Mouse (Mus musculus) forebrain, embryonic 10.5 days (tissue): ENCODE measurements around the gene Dnase1l1. TPM values are rescaled to one million over a fixed set of nuclear protein-coding genes. Genes with fewer than 3 reads are reported as not detected.

ENCODE experiments used
- DNase-seq: peaks from one replicate; pipeline ENCODE4 v3.0.0-alpha.2; 2017; ENCODE audit warnings: low spot score; ENCODE audit errors: extremely low spot score
- H3K27ac ChIP-seq: fragments of 300-500 bp; sonication (generic); 2 replicates; pipeline ENCODE4 v1.5.1; 2016; ENCODE audit warnings: mild to moderate bottlenecking
- H3K27me3 ChIP-seq: fragments of 300-500 bp; sonication (generic); 2 replicates; pipeline ENCODE4 v1.6.1; 2016; ENCODE audit warnings: mild to moderate bottlenecking; ENCODE audit not compliant: poor library complexity, severe bottlenecking
- H3K36me3 ChIP-seq: fragments of 300-500 bp; sonication (generic); replicated peaks from 2 replicates; pipeline ENCODE4 v1.6.1; 2016; ENCODE audit warnings: mild to moderate bottlenecking, moderate library complexity
- H3K4me1 ChIP-seq: fragments of 300-500 bp; sonication (generic); 2 replicates; pipeline ENCODE4 v1.6.1; 2016
- H3K4me3 ChIP-seq: fragments of 300-500 bp; sonication (generic); 2 replicates; pipeline ENCODE4 v1.5.1; 2016; ENCODE audit warnings: mild to moderate bottlenecking, moderate library complexity
- H3K9me3 ChIP-seq: fragments of 300-500 bp; sonication (generic); 2 replicates; pipeline ENCODE4 v1.6.1; 2016; ENCODE audit warnings: mild to moderate bottlenecking, moderate library complexity
- WGBS: fragments of 180-500 bp; shearing (Covaris S2); methylation state at CpG from one replicate; pipeline ENCODE4 v1.1.7; 2016; 5-methylcytosine and 5-hydroxymethylcytosine counted together
- polyA plus RNA-seq: library from polyadenylated mRNA; unstranded; fragments of >200 nt; fragmentation: Nextera tagmentation; extraction: Ambion mirVana; gene quantifications from 2 replicates; pipeline ENCODE4 v1.2.1, GENCODE M21; 2016

Dnase1l1 gene
- polyA plus RNA-seq, 1 experiment from 2014 or later = 5.1 TPM

DNA sequence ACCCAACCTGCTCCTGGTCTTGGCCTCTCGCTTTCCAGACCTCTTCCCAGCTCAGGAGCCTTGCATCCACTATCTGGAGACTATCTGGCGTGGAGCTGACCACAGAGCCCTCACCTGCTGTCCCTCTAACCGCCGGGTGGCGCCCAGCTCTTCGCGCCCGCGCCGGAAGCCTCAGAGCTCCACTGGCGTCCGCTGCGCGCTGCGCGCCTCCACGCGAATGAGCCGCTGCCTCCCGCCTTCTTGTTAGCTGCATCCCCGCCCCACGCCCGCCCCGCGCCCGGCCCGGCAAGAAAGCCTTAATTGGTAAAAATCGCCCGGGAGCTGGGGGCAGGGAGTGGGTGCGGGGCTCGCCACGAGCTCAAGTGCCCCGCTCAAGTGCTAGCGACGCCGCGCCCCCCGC, 32.5 kb downstream of the Dnase1l1 start, which contains the start of gene Flna:
Flna (minus strand) TSS at position 206 of the 400 bp plus-strand sequence.
- Histone ChIP-seq H3K27ac (peak within 1 kb of the TSS; percentile 88), H3K4me3 (peak within 1 kb of the TSS; percentile 58), H3K27me3 (0 out of 2 replicates have a peak, but pooled peaks cover 11% of the 10 kb centered on the region), H3K9me3 (no peaks in the 10 kb centered on the region), H3K4me1 (peaks cover 13% of the 10 kb centered on the region), H3K36me3 (no peaks in the 10 kb centered on the region)
- DNase-seq = peak; percentile 44
- 18% methylated on average over 38 of the region's 38 CpGs for WGBS

DNA sequence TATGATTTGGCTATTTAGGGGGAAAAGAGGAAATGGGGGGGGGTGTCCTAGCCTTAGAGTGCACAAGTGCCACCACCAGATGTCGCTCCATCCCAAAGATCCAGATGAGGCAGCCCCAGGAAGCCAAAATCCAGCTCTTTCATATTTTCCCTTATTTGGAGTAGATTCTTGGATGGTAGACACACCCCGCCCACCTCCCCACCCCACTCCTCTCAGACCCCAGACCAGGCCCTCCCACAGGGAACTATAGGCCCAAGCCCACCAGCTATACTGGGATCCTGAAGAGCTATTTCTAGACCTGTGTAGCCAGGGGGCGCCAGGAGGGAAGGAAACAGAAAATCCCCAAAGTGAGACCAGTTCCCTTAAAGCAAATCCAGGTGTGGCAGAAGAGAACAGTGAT, 33.5 kb downstream of the Dnase1l1 start:
- no peak overlapping the region for H3K27ac ChIP-seq
- peak; percentile 53 for DNase-seq
- 11% methylated on average over 3 of the region's 3 CpGs for WGBS
- peak overlapping the region; percentile 58; the same call in 1 of the 2 replicates for H3K4me3 ChIP-seq
- no peaks in the 10 kb centered on the region for H3K9me3 ChIP-seq
- H3K4me1 ChIP-seq = peaks cover 23% of the 10 kb centered on the region
- peaks cover 5% of the 10 kb centered on the region for H3K36me3 ChIP-seq
- H3K27me3 ChIP-seq = 0 out of 2 replicates have a peak, but pooled peaks cover 11% of the 10 kb centered on the region

DNA sequence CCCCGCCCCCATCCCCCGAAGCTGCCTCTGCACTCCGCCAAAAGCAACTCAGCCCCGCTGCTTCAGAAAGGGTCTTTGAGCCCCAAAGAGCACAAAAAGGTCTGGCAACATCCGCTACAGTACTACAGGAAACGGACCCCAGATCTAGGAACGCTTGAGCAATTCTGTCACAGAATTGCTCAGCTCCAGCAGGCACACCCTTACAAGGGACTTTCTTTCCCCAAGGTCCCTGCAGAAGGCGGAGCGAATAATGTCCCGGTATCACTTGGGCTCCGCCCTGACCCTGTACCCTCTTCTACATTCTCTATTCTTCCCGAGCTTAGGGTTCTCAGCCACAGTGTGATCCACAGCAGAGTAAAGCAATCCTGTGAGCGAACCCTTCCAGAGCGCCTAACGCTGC, 35.4 kb downstream of the Dnase1l1 start:
- Histone ChIP-seq H3K27ac (peak overlapping the region; percentile 93), H3K9me3 (no peaks in the 10 kb centered on the region), H3K36me3 (peaks cover 25% of the 10 kb centered on the region), H3K4me3 (peak overlapping the region; percentile 65), H3K4me1 (peaks cover 27% of the 10 kb centered on the region), H3K27me3 (0 out of 2 replicates have a peak, but pooled peaks cover 11% of the 10 kb centered on the region)
- DNase-seq = no peak
- 19% methylated on average over 14 of the region's 15 CpGs for WGBS

DNA sequence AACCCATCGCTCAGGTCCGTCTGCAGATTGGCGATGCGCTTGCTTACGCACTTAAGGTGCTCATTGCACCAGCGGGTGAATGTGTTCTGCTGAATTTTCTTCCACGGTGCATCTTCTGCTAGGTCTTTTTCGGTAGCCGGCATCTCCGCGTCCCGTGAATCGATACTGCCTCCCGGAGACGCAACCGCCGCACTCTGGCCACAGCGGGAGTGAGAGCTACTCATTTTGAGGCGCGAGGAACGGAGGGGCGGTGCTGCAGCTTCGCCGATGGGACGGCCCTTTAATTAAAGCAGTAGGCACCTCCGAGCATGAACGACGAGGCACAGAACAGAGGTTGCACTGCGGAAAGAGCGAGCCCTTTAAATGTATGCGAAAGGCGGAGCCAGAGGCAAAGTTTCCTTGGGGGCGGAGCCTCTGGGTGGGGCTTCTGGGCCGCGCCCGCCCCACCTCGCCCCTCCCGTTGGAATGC, 35.9 kb downstream of the Dnase1l1 start:
- DNase-seq = peak; percentile 80
- Histone ChIP-seq H3K27me3 (0 out of 2 replicates have a peak, but pooled peaks cover 11% of the 10 kb centered on the region), H3K4me3 (peak overlapping the region; percentile 65), H3K27ac (peak overlapping the region; percentile 93), H3K4me1 (peaks cover 27% of the 10 kb centered on the region), H3K36me3 (peaks cover 29% of the 10 kb centered on the region), H3K9me3 (no peaks in the 10 kb centered on the region)
- 15% methylated on average over 38 of the region's 38 CpGs for WGBS

DNA sequence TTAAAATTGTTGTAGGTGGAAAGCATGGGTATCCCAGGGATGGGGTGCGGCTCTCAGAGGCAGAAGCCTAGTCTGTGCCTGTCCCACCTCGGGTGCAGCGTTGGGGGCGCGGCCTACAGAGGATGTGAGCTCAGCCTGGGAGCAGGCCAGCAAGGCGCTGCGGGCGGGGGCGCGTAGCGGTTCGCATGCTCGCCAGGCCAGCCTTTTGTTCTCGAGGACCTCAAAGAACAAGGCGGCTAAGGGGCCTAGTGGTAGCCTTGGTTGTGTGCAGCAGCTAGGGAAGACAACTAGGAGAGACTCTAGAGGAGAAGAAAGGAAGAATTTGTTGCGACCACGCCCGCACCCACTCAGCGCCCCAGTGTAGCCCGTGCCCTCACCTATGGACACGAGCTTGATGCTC, 36.5 kb downstream of the Dnase1l1 start:
- Histone ChIP-seq H3K27ac (peak overlapping the region; percentile 93), H3K4me1 (peaks cover 27% of the 10 kb centered on the region), H3K36me3 (peaks cover 35% of the 10 kb centered on the region), H3K27me3 (0 out of 2 replicates have a peak, but pooled peaks cover 5% of the 10 kb centered on the region), H3K4me3 (peak overlapping the region; percentile 65), H3K9me3 (no peaks in the 10 kb centered on the region)
- 15% methylated on average over 20 of the region's 21 CpGs for WGBS
- DNase-seq = peak; percentile 65

DNA sequence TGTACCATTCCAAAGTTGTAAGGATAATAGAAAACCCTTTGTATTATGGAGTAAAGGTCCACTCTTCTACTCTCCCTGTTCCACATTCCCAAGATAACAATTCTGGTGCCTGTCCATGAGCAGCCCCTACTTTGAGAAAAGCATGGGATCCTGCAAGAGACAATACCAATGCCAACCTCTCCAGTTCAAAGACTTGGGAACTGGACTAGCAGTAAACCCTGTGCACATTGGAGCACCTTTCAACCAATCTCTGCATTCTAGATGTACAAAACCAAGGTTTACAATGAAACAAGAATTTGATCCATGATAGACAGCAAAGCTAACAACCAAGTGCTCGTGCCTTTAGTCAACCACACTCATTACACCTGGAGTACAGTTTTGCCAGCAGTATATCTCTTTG, 37.0 kb downstream of the Dnase1l1 start:
- Histone ChIP-seq H3K36me3 (peaks cover 41% of the 10 kb centered on the region), H3K9me3 (no peaks in the 10 kb centered on the region), H3K4me3 (peak overlapping the region; percentile 65), H3K27me3 (no peaks in the 10 kb centered on the region), H3K4me1 (peaks cover 26% of the 10 kb centered on the region), H3K27ac (peak overlapping the region; percentile 93)
- DNase-seq = no peak
- WGBS = 32% methylated on average over 1 of the region's 1 CpGs

DNA sequence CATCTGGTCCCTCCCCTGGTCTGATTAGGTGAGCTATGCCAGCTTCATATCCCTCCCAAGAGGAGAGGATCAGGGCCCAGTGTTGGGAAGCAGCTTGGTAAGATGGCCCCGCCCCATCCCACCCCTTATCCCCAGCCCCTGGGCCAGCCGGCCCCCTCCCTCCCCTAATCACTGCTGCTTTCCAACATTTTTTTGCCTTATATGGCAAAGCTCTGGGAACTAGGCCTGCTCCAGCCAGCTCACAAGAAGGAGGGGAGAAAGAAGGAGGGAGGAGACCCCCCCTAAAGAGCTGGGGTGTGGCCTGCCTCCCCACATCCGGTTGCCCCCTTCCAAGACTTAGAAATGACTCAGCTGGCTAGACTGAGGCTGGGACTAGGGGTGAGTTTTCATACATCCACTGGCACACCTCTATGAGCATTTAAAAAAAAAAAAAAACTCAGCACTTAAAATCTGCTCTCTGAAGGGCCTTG, 37.5 kb downstream of the Dnase1l1 start:
- peak overlapping the region; percentile 65 for H3K4me3 ChIP-seq
- no peaks in the 10 kb centered on the region for H3K9me3 ChIP-seq
- peak; percentile 37 for DNase-seq
- no peaks in the 10 kb centered on the region for H3K27me3 ChIP-seq
- peaks cover 22% of the 10 kb centered on the region for H3K4me1 ChIP-seq
- peaks cover 45% of the 10 kb centered on the region for H3K36me3 ChIP-seq
- H3K27ac ChIP-seq = peak overlapping the region; percentile 93
- WGBS = 15% methylated on average over 3 of the region's 3 CpGs

DNA sequence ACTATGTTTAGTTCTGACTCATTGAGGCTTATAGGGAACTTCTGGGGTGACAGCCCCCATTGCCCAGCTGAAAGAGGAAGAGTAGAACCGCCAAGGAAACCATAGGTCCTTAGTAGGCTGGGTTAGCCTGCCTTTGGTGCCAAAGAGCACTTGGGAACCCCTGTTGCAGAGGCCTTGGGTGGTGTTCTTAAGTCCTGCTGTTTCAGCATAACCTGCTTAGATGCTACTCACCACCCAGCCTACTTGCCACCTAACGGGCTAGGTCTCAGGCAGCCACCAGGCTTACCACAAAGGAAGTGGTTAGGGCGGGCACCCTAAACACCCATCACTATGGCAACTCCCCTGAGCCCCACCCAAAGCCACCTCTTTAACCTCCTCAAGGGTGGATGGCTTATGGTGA, 38.3 kb downstream of the Dnase1l1 start:
- H3K4me1 ChIP-seq = peaks cover 14% of the 10 kb centered on the region
- no peaks in the 10 kb centered on the region for H3K9me3 ChIP-seq
- WGBS = 81% methylated on average over 3 of the region's 3 CpGs
- H3K36me3 ChIP-seq = peaks cover 54% of the 10 kb centered on the region
- no peaks in the 10 kb centered on the region for H3K27me3 ChIP-seq
- no peak for DNase-seq
- H3K4me3 ChIP-seq = peak overlapping the region; percentile 65
- H3K27ac ChIP-seq = peak overlapping the region; percentile 93

DNA sequence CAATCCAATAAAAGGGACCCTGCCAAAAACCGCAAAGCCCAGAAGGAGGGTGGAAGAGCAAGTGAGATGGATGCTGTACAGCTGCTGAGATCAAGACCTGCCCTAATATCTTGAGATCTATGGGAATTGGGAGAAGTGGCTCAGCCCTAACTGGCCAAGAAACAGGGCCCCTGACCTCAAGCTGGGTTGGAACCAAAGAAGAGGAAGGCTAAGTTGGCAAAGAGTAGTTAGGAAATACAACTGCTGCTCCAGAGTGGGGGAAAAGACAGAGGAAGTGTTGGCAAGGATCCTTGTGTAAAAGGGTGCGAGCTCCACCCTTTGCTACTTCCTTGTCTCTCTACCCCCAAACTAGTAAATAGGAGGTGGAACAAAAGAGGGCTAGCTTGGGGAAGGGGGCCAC, 38.7 kb downstream of the Dnase1l1 start:
- H3K36me3 ChIP-seq = peaks cover 58% of the 10 kb centered on the region

DNA sequence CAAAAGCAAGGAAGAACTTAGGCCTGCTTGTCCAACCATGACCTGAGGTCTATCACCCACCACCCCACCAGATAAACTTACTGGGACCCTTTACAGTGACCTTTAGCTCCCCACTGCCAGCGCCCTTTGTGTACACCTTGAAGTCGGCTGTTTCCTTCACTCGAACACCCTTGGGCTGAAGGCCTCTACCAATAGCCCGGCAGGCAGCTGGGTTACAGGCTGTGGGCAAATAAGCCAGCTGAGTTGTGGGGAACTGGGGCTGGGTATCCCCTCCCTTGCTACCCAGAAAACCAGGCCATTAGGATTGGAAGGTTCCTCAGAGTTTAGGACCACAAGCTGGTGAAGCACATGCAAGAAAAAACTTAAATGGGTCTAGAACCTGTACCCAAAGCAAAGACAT, 41.8 kb downstream of the Dnase1l1 start:
- H3K27ac ChIP-seq = no peak overlapping the region
- 96% methylated on average over 4 of the region's 4 CpGs for WGBS
- H3K4me1 ChIP-seq = peaks cover 14% of the 10 kb centered on the region
- H3K36me3 ChIP-seq = peaks cover 87% of the 10 kb centered on the region
- no peaks in the 10 kb centered on the region for H3K27me3 ChIP-seq
- no peak for DNase-seq
- no peaks in the 10 kb centered on the region for H3K9me3 ChIP-seq
- H3K4me3 ChIP-seq = no peak overlapping the region

More for the DNA sequence above, 38.7 kb downstream of the Dnase1l1 start:
- Histone ChIP-seq H3K4me1 (peaks cover 14% of the 10 kb centered on the region), H3K27ac (no peak overlapping the region), H3K27me3 (no peaks in the 10 kb centered on the region), H3K4me3 (peak overlapping the region; percentile 65), H3K9me3 (no peaks in the 10 kb centered on the region)
- WGBS = 94% methylated on average over 2 of the region's 2 CpGs
- no peak for DNase-seq

DNA sequence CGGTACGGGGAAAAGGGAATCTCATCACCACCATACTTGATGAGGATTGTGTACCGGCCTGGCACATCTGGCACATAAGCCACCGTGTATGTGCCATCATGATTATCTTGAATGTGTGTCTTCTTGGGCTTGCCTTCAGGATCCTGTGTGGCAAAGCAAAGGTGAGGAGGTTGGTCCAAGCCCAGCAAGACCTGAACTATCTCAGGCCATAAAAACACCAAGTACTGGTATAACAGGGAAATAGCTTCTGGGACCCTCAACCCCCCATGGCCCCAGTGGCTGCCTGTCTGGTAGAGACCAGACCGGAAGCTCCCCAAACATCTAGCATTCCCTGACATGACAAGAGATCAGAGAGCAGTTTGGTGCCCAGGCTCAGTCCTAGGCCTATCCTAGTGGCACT, 48.9 kb downstream of the Dnase1l1 start:
- DNase-seq = no peak
- Histone ChIP-seq H3K4me1 (no peaks in the 10 kb centered on the region), H3K36me3 (peaks cover 98% of the 10 kb centered on the region), H3K4me3 (no peak overlapping the region), H3K9me3 (no peaks in the 10 kb centered on the region), H3K27ac (no peak overlapping the region), H3K27me3 (no peaks in the 10 kb centered on the region)
- 95% methylated on average over 5 of the region's 5 CpGs for WGBS

DNA sequence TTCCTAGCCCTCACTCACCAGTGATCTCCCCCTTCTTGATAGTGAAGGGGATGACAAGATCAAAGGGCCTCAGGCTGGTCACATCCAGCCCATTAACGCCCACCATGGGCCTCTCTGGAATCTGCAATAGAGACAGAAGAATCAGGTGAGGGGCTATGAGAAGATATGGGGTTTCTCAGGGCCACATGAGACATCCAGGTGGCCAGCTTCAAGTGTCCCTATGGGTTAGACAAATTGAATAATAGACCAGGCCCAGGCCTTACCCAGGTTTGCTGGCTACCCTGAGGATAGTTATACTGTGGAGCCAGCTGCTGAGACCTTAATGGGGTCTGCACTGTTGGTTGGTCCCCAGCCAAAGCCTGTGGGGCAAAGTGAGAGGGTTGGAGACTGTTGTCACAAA, 52.1 kb downstream of the Dnase1l1 start:
- Histone ChIP-seq H3K9me3 (no peaks in the 10 kb centered on the region), H3K36me3 (peaks cover 100% of the 10 kb centered on the region)

More for the DNA sequence above, 52.1 kb downstream of the Dnase1l1 start:
- Histone ChIP-seq H3K4me1 (no peaks in the 10 kb centered on the region), H3K4me3 (no peak overlapping the region), H3K27ac (no peak overlapping the region), H3K27me3 (no peaks in the 10 kb centered on the region)
- DNase-seq = no peak
- WGBS = 72% methylated on average over 1 of the region's 1 CpGs
